Mouse (Mus musculus): ENCODE results near the gene Sh3bgrl3. TPM values are rescaled to one million over a fixed set of nuclear protein-coding genes. Genes with fewer than 3 reads are reported as not detected.

Sh3bgrl3 gene
- polyA plus RNA-seq, 1 experiment: 1,359 TPM

GRCm38 (mm10) chr4:134115215-134116144, 13.1 kb downstream of the Sh3bgrl3 start:
- no peak for TF ChIP-seq POLR2A (IDR thresholded peaks at IDR 0.05; ENCODE audit: borderline replicate concordance, low read depth, low read length)
- no peak for TF ChIP-seq CTCF (IDR thresholded peaks at IDR 0.05; ENCODE audit: low read depth, low read length)
- H3K27ac ChIP-seq (ENCODE audit: insufficient read depth, low read depth, low read length): no peak overlapping the region
- H3K4me3 ChIP-seq (ENCODE audit: insufficient read depth, low read length): no peak overlapping the region
- H3K4me1 ChIP-seq (ENCODE audit: control insufficient read depth, insufficient read depth, low read length): peaks cover 46% of the 10 kb centered on the region

GRCm38 (mm10) chr4:134114038-134114437, 14.6 kb downstream of the Sh3bgrl3 start:
- Histone ChIP-seq H3K27ac (ENCODE audit: insufficient read depth, low read depth, low read length) (no peak overlapping the region), H3K4me1 (ENCODE audit: control insufficient read depth, insufficient read depth, low read length) (peaks cover 42% of the 10 kb centered on the region), H3K4me3 (ENCODE audit: insufficient read depth, low read length) (no peak overlapping the region)
- TF ChIP-seq POLR2A (IDR thresholded peaks at IDR 0.05; ENCODE audit: borderline replicate concordance, low read depth, low read length): no peak
- no peak for TF ChIP-seq CTCF (IDR thresholded peaks at IDR 0.05; ENCODE audit: low read depth, low read length)

DNA sequence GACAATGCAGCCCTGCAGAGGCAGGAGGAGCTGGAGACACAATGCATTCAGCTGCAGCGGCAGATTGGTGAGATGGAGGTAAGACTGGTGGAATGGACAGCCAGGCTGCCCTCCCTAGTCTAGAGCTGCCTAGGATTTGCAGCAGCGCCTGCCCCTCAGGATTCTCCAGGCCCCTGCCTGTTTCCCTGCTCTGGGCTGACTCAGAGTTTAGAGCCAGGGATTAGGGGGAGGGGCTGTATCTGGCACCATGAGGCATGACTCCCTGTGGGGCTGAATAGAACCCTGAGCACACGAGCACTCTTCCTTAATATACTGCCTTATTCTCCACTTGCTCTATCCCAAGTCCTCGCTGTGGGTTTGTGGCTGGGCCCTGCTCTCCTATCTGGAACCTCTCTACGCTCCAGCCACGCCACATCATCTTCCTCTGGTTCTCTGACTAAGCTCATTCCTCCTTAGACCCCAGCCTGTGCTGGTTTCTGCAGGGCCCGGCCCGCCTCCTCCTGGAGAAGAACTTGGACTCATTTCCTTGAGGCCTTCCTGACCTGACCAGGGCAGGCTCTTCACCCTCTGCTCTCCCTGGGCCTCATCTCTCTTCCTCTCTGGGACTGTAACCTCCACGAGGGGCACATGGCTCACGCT, 15.1 kb downstream of the Sh3bgrl3 start:
- Histone ChIP-seq H3K4me3 (ENCODE audit: insufficient read depth, low read length) (no peak overlapping the region), H3K27ac (ENCODE audit: insufficient read depth, low read depth, low read length) (no peak overlapping the region), H3K4me1 (ENCODE audit: control insufficient read depth, insufficient read depth, low read length) (peaks cover 42% of the 10 kb centered on the region)
- no peak for TF ChIP-seq POLR2A (IDR thresholded peaks at IDR 0.05; ENCODE audit: borderline replicate concordance, low read depth, low read length)
- no peak for TF ChIP-seq CTCF (IDR thresholded peaks at IDR 0.05; ENCODE audit: low read depth, low read length)

GRCm38 (mm10) chr4:134112403-134112802, 16.2 kb downstream of the Sh3bgrl3 start:
- Histone ChIP-seq H3K4me3 (ENCODE audit: insufficient read depth, low read length) (no peak overlapping the region), H3K4me1 (ENCODE audit: control insufficient read depth, insufficient read depth, low read length) (peaks cover 38% of the 10 kb centered on the region), H3K27ac (ENCODE audit: insufficient read depth, low read depth, low read length) (no peak overlapping the region)
- TF ChIP-seq POLR2A (IDR thresholded peaks at IDR 0.05; ENCODE audit: borderline replicate concordance, low read depth, low read length): no peak
- TF ChIP-seq CTCF (IDR thresholded peaks at IDR 0.05; ENCODE audit: low read depth, low read length): no peak

DNA sequence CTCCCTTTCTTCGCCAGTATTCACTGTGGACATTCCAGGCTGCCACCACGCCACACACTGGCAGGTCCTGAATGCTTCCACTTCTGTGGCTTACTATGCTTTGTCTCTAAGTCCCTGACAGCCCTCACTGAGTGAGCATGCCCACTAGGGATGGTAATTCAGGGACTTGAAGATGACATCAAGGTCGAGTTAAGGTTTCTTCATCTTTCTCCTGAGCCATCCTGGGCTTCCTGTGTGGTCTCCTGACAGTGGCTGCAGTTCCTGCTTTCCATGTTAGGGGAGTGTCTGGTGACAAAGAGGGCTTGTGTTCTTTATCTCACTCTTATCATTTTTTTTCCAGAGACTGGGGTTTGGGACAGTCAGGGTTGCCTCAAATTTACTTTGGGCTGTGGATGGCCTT, 17.9 kb downstream of the Sh3bgrl3 start:
- no peak overlapping the region; the same call in 1 of the 2 replicates for H3K27ac ChIP-seq (ENCODE audit: insufficient read depth, low read depth, low read length)
- peaks cover 36% of the 10 kb centered on the region for H3K4me1 ChIP-seq (ENCODE audit: control insufficient read depth, insufficient read depth, low read length)

GRCm38 (mm10) chr4:134108196-134108595, 20.4 kb downstream of the Sh3bgrl3 start:
- no peak overlapping the region for H3K4me3 ChIP-seq (ENCODE audit: insufficient read depth, low read length)
- TF ChIP-seq POLR2A (IDR thresholded peaks at IDR 0.05; ENCODE audit: borderline replicate concordance, low read depth, low read length): no peak
- no peak for TF ChIP-seq CTCF (IDR thresholded peaks at IDR 0.05; ENCODE audit: low read depth, low read length)
- no peak overlapping the region for H3K27ac ChIP-seq (ENCODE audit: insufficient read depth, low read depth, low read length)
- H3K4me1 ChIP-seq (ENCODE audit: control insufficient read depth, insufficient read depth, low read length): peaks cover 32% of the 10 kb centered on the region

More for the DNA sequence above, 17.9 kb downstream of the Sh3bgrl3 start:
- H3K4me3 ChIP-seq (ENCODE audit: insufficient read depth, low read length): no peak overlapping the region
- TF ChIP-seq POLR2A (IDR thresholded peaks at IDR 0.05; ENCODE audit: borderline replicate concordance, low read depth, low read length) (no peak), CTCF (IDR thresholded peaks at IDR 0.05; ENCODE audit: low read depth, low read length) (no peak)

DNA sequence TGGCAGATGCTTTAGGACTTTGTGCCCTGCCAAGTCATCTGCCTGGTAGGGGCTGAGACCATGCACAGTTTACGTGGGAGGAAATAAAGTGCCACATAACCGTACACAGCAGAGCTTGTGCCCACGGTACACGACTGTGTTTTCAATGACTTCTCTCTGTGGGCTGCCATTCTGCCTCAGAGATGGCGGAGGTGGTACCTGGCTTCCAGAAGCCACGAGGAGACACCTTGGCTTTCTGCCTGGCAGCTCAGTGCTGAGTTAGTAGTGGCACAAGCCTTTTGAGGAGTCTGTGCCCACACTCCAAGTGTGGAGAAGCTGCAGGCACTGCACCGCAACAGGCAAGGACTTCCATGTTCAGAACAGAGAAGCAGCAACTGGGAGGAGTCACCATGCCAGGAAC, 20.9 kb downstream of the Sh3bgrl3 start:
- Histone ChIP-seq H3K4me1 (ENCODE audit: control insufficient read depth, insufficient read depth, low read length) (peaks cover 32% of the 10 kb centered on the region), H3K4me3 (ENCODE audit: insufficient read depth, low read length) (no peak overlapping the region), H3K27ac (ENCODE audit: insufficient read depth, low read depth, low read length) (no peak overlapping the region)
- TF ChIP-seq POLR2A (IDR thresholded peaks at IDR 0.05; ENCODE audit: borderline replicate concordance, low read depth, low read length) (no peak), CTCF (IDR thresholded peaks at IDR 0.05; ENCODE audit: low read depth, low read length) (no peak)

GRCm38 (mm10) chr4:134106105-134106504, 22.5 kb downstream of the Sh3bgrl3 start:
- TF ChIP-seq POLR2A (IDR thresholded peaks at IDR 0.05; ENCODE audit: borderline replicate concordance, low read depth, low read length) (no peak), CTCF (IDR thresholded peaks at IDR 0.05; ENCODE audit: low read depth, low read length) (no peak)
- Histone ChIP-seq H3K4me3 (ENCODE audit: insufficient read depth, low read length) (no peak overlapping the region), H3K27ac (ENCODE audit: insufficient read depth, low read depth, low read length) (no peak overlapping the region), H3K4me1 (ENCODE audit: control insufficient read depth, insufficient read depth, low read length) (peaks cover 29% of the 10 kb centered on the region)

DNA sequence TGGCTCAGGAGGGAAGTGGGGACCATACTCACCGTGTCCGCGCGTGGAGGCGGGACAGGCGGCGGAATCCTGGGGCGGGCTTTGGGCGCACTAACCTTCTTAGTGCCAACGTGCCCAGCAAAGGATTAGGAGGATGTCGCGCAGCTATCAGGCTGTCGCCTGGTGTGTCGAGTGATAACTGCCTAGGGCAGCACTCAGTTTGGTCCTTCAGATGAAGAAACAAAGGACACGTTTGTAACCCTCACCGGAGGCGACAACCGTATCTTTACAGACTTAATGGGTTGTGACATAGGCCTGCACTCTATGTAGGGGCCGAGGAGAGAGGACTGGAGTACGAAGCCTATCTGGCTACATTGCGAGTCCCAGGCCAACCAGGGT, 25.9 kb downstream of the Sh3bgrl3 start:
- Histone ChIP-seq H3K4me3 (ENCODE audit: insufficient read depth, low read length) (peak overlapping the region; percentile 96), H3K27ac (ENCODE audit: insufficient read depth, low read depth, low read length) (no peak overlapping the region), H3K4me1 (ENCODE audit: control insufficient read depth, insufficient read depth, low read length) (peaks cover 35% of the 10 kb centered on the region)
- no peak for TF ChIP-seq POLR2A (IDR thresholded peaks at IDR 0.05; ENCODE audit: borderline replicate concordance, low read depth, low read length)
- no peak for TF ChIP-seq CTCF (IDR thresholded peaks at IDR 0.05; ENCODE audit: low read depth, low read length)

Data from bone marrow macrophage, adult 2 months (primary cell).